Mouse (Mus musculus): ENCODE data around the gene Rnasel. TPM values are rescaled to one million over a fixed set of nuclear protein-coding genes. Genes with fewer than 3 reads are reported as not detected.
A peak's percentile ranks its signal among the peaks of the same experiment; 100 is the strongest.

Gene Rnasel
- total RNA-seq, 2 experiments from 2014 or later = 5.8 to 6.7 TPM

GRCm38 (mm10) chr1:153734866-153735265 lies 14.4 kb upstream of the Rnasel start:
- no peak for DNase-seq (ENCODE audit: low spot score in 2 of 2)

- DNase-seq (ENCODE audit: low spot score in 2 of 2) = no peak
These were observed 13.1 kb upstream of the Rnasel start for GRCm38 (mm10) chr1:153736096-153736495.

- DNase-seq (ENCODE audit: low spot score in 2 of 2) = no peak
These were observed 11.8 kb upstream of the Rnasel start for GRCm38 (mm10) chr1:153737101-153738085.

GRCm38 (mm10) chr1:153739437-153740015 lies 9.7 kb upstream of the Rnasel start:
- DNase-seq (ENCODE audit: low spot score in 2 of 2) = no peak

GRCm38 (mm10) chr1:153740145-153740544 lies 9.1 kb upstream of the Rnasel start, which contains the start of gene Rgs16:
TSS of gene Rgs16 (plus strand) at chr1:153740349.
- DNase-seq (ENCODE audit: low spot score in 2 of 2) = peak in 1 of 2 experiments; percentile 58

- DNase-seq (ENCODE audit: low spot score in 2 of 2) = no peak
These were observed 8.3 kb upstream of the Rnasel start for GRCm38 (mm10) chr1:153740775-153741400.

- no peak for DNase-seq (ENCODE audit: low spot score in 2 of 2)
These were observed 7.5 kb upstream of the Rnasel start for GRCm38 (mm10) chr1:153741551-153742316.

- DNase-seq (ENCODE audit: low spot score in 2 of 2) = peak; percentile 62 to 85
These were observed 6.7 kb upstream of the Rnasel start for GRCm38 (mm10) chr1:153742374-153743155.

- DNase-seq (ENCODE audit: low spot score in 2 of 2) = no peak
These were observed 3.0 kb upstream of the Rnasel start for GRCm38 (mm10) chr1:153746119-153746670.

GRCm38 (mm10) chr1:153746728-153747127 lies 2.5 kb upstream of the Rnasel start:
- peak; percentile 56 to 79 for DNase-seq (ENCODE audit: low spot score in 2 of 2)

GRCm38 (mm10) chr1:153747861-153748530 lies 1.2 kb upstream of the Rnasel start:
- no peak for DNase-seq (ENCODE audit: low spot score in 2 of 2)

GRCm38 (mm10) chr1:153748549-153748948 lies 677 bp upstream of the Rnasel start:
- no peak for DNase-seq (ENCODE audit: low spot score in 2 of 2)

GRCm38 (mm10) chr1:153750054-153750453 lies 828 bp downstream of the Rnasel start:
- no peak for DNase-seq (ENCODE audit: low spot score in 2 of 2)

GRCm38 (mm10) chr1:153751763-153752301 lies 2.6 kb downstream of the Rnasel start:
- DNase-seq (ENCODE audit: low spot score in 2 of 2) = no peak

GRCm38 (mm10) chr1:153752521-153752920 lies 3.3 kb downstream of the Rnasel start:
- no peak for DNase-seq (ENCODE audit: low spot score in 2 of 2)

GRCm38 (mm10) chr1:153753725-153754464 lies 4.7 kb downstream of the Rnasel start:
- no peak for DNase-seq (ENCODE audit: low spot score in 2 of 2)

- no peak for DNase-seq (ENCODE audit: low spot score in 2 of 2)
These were observed 14.9 kb downstream of the Rnasel start for GRCm38 (mm10) chr1:153764136-153764535.

- DNase-seq (ENCODE audit: low spot score in 2 of 2) = no peak
These were observed 17.1 kb downstream of the Rnasel start for GRCm38 (mm10) chr1:153766298-153766697.
